Mouse (Mus musculus) left cerebral cortex, postnatal 10 days (tissue): ENCODE data around the gene Fbxw15. TPM values are rescaled to one million over a fixed set of nuclear protein-coding genes. Genes with fewer than 3 reads are reported as not detected.
"Not testable (repeated sequence)": the region's sequence is repeated elsewhere in the genome, so short reads cannot be mapped to it uniquely, and the experiment has no call there.

Source experiments
- DNase-seq, 2 experiments: peaks; one replicate each; pipeline ENCODE4 v3.0.0; 2021 to 2022; ENCODE audit warnings: low spot score in 2 of 2, mixed read lengths in 1 of 2; ENCODE audit errors: extremely low spot score in 1 of 2
- intact Hi-C: fragments of 180-260 bp; cut with DNase I; formaldehyde crosslinking; loops from one replicate; pipeline ENCODE4 v1.15.1; 2025
- total RNA-seq, 2 experiments: library from RNA; stranded (reverse); gene quantifications; 2 replicates each; pipeline ENCODE4 v1.2.3; 2021

Fbxw15 gene
- not detected for total RNA-seq

DNA sequence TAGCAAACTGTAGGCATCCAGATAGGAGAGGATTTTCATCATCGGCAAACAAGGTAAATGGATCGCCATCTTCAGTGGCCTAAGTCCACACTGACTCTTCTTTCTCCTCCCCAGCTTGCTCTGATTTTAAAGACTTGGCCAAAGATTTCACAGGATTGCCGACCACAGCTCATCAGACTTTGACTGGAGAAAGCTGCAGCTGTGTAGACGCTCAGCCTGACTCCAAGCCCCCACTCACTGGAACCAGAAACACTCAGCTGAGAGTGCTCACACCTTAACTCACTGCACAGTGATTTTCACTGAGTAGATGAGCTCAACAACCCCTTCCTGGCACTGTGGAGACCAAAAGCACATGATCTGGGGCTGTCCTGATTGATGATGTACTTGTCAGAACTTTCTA is at the start of gene Fbxw15:
TSS of gene Fbxw15 (minus strand) at position 101 of the 400 bp plus-strand sequence.
- DNase-seq, intact Hi-C loops: not testable (repeated sequence)

DNA sequence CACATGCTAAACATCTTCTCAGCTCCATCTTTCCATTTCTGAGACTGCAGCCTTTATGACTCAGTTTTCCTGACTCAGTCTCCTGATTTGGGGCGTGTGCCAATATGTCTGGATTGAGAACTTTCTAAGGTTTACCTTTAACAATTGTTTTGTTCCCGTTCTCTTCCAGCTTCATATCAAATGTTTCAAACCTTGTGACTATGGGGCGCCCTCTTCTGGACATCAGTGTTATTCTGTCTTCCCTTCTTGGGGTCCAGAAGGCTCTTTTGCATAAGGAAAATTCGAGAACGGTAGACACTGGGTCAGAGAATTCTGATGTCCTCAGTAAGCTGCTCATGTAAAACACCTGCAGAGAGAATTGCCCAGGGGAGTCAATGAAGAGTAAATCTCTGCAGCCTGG is 38.8 kb upstream of the Fbxw15 start:
- intact Hi-C loops: not testable (repeated sequence)

GRCm38 (mm10) chr9:109602128-109602527 is 34.1 kb upstream of the Fbxw15 start:
- DNase-seq, intact Hi-C loops: not testable (repeated sequence)

More for the DNA sequence above, 38.8 kb upstream of the Fbxw15 start:
- DNase-seq: peak; percentile 8 to 37

GRCm38 (mm10) chr9:109597226-109597625 is 29.2 kb upstream of the Fbxw15 start:
- intact Hi-C loops: no loop called here
- no peak for DNase-seq

GRCm38 (mm10) chr9:109594866-109595265 is 26.8 kb upstream of the Fbxw15 start:
- no peak for DNase-seq
- intact Hi-C loops: no loop called here

- no peak for DNase-seq
- intact Hi-C loops: no loop called here
These were observed 2.5 kb downstream of the Fbxw15 start for GRCm38 (mm10) chr9:109565546-109565945.

- DNase-seq, intact Hi-C loops: not testable (repeated sequence)
These were observed 6.0 kb downstream of the Fbxw15 start for GRCm38 (mm10) chr9:109562106-109562505.

- intact Hi-C loops: no loop called here
- DNase-seq: no peak
These were observed 15.6 kb downstream of the Fbxw15 start for GRCm38 (mm10) chr9:109552483-109552882.

GRCm38 (mm10) chr9:109549666-109550065 is 18.4 kb downstream of the Fbxw15 start:
- intact Hi-C loops, DNase-seq: not testable (repeated sequence)

DNA sequence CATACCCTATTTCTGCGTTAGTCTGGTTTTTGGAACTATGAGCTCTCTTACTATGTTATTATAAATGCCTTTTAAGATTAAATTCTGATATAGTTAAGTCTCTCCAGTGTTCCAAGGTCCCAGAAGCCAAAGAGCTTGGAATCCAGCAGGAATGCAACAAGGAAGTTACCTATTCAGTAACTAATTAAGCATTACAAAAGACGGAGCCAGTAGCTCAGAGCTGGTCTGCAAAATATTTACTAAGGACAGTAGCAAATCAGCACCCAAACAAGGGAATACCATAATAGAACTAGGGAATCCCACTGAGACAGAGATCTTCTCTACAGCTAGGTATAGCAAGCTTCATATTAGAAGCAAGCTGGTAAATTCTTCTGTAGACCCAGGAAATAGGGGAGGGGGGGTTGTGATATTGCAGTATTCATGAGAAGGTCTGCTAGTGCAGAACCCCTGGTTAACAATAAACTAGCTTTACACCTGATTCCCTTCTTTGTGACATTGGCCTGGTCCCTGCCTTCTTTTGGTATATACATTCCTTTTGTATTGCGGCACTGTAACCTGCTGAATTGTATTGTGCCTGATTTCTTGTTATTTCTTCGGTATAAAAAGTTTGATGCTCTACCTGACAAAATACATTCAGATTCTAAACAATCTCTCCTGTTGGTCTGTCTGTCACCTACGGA is 44.5 kb downstream of the Fbxw15 start:
- intact Hi-C loops: no loop called here
- DNase-seq: no peak

Other genes with a start within 250 kb of the Fbxw15 start
- gene Fbxw28, start 228.6 kb downstream of the Fbxw15 start, total RNA-seq: not detected
- gene Fbxw22, start 164.0 kb downstream of the Fbxw15 start, total RNA-seq: not detected
- not detected for gene Fbxw16, start 119.1 kb downstream of the Fbxw15 start, total RNA-seq
- gene Fbxw19, start 72.4 kb downstream of the Fbxw15 start, total RNA-seq: not detected
- gene Fbxw24, start 57.8 kb upstream of the Fbxw15 start, total RNA-seq: not detected
- not detected for gene Fbxw25, start 96.4 kb upstream of the Fbxw15 start, total RNA-seq
- not detected for gene Fbxw18, start 134.4 kb upstream of the Fbxw15 start, total RNA-seq
- not detected for gene Fbxw26, start 177.8 kb upstream of the Fbxw15 start, total RNA-seq
- not detected for gene Fbxw27, start 222.4 kb upstream of the Fbxw15 start, total RNA-seq
- gene Spink8, start 244.0 kb upstream of the Fbxw15 start, total RNA-seq: 1 to 10 TPM in 1 of 2 experiments, not detected in 1; 2.1 TPM